Mouse (Mus musculus): Measurements from ENCODE around the gene Plek.

Gene Plek

DNA sequence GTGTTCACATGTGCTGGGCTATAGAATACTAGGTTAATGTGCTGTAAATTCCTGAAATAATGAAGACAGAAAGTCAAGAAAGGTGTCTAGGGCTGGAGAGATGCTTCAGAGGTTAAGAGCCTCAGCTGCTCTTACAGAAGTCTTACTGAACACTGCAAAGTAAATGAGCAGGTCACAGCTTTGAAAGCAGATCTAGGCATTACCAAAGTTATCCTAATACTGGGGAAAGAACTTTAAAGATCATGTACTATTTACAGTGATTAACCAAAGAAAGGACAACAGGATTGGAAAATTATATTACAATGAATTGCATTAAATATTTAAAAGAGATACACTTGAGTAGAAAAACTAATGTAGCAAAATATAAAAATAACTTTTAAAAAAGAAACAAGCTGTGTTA is 52.2 kb downstream of the Plek start:
- no peak for DNase-seq

GRCm38 (mm10) chr11:16999387-16999786 is 52.8 kb downstream of the Plek start:
- no peak for DNase-seq

GRCm38 (mm10) chr11:16997465-16997864 is 54.7 kb downstream of the Plek start:
- DNase-seq = no peak

DNA sequence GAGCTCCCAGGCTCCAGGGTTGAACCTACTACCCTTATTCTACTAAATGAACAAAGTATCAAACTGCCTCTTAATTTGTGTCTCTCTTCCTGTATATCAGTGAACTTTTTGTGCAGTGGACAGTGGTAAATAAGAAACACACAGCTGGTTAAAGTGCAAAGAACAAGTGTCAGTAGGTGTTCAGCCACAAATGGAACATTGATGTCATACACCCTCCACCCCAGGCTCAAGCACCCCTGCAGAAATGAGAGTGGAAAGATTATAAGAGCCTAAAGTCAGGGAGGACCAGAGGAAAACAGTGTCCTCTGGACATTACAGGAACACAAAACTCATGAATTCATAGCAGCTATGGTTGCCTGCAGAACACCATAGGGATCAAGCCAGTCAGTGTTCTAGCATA is 55.4 kb downstream of the Plek start:
- no peak for DNase-seq

DNA sequence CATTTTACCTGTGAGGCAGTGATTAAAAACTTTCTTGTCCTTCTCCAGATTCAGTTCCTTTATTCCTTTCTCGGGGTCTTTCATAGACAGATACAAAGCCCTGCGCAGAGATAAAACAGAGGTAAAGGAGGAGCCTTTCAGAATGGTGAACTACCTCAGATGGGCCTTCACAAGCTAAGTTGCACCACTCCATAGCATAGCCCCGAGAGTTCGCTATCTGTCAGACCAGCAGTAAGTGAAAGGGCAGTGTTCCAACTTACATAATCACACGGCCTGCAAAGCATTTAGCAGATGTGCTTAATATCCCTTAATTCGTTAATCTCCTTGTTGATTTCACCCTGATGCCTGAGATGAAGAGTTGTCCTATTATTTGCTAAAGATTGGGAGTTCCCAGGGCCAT is 59.3 kb downstream of the Plek start:
- DNase-seq = no peak

GRCm38 (mm10) chr11:16989885-16990284 is 62.3 kb downstream of the Plek start:
- no peak for DNase-seq

- no peak for DNase-seq
Observed at GRCm38 (mm10) chr11:16987745-16988328, 64.3 kb downstream of the Plek start.

DNA sequence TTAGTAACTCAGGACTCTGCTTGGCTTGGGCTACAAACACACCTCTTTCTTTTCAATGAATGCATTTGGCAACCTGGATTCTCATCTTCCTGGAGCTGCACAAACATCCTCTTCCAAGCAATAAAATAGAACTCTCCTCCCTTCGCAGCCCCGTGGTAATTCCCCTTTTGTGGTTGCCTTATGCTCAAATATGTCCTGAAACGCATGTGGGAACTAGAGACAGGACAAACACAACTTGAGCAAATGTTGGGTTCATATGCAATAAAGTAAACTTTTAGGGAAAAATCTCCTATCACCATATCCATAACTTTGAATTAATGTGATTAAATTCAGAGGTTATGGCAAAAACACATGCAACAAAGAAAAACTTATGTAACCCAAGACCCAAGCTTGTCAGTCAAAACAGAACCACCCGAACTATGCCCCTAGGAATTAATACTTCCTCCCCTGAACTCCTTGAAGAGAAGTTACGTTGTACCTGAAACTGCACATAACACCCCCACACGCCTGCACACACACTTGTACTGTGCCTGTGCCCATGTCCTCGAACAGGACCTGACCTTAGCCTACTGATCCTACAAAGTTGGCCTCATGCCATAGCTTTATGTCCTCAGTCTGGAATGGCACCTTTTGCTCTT is 65.5 kb downstream of the Plek start:
- DNase-seq = no peak

DNA sequence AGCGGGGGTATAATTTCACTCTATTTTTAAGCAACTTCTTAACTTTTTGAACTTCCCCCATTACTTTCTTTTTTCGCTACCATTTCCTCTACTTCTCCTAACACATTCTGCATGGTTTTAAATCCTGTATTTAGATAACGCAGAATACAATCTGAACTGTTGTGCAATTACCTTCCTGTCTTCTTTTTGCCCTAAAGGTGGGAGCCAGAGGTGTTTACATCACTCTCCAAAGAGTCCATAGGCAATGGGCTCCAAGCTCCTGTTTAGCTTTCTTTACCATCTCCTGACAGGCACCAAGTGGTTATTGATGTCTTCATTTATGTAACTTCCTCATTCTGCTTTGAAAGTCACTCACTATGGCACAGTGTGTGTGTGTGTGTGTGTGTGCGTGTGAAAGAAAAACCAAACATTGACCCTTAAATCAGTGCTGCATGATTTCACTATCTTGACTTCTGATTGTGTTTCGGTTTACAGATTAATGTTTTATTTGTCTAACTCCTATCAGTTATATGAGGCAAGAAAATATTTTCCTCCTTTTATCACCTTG is 73.9 kb downstream of the Plek start:
- no peak for DNase-seq

GRCm38 (mm10) chr11:16977611-16978010 is 74.6 kb downstream of the Plek start:
- no peak for DNase-seq

- no peak for DNase-seq
Observed at GRCm38 (mm10) chr11:16976937-16977336, 75.2 kb downstream of the Plek start.

- no peak for DNase-seq
Observed at GRCm38 (mm10) chr11:16973086-16973485, 79.1 kb downstream of the Plek start.

- no peak for DNase-seq
Observed at GRCm38 (mm10) chr11:16972027-16972426, 80.2 kb downstream of the Plek start.

DNA sequence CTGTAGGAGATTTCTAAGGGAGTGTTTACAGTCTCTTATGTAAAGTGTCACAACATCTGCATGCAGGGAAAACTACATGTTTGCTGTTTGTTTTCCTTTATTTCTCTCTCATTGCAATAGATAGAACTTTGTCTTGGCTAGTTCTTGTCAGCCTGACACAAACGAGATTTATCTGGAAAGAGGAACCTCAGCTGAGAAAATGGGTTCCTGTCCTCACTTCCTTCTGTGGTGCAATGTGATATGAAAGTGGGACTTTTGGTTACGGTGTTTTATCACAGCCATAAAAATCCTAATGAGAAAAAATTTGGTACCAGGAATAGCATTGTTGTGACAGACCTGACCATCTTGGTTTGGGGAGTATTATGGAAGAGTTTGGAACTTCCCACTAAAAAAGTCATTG is 82.5 kb downstream of the Plek start:
- no peak for DNase-seq

DNA sequence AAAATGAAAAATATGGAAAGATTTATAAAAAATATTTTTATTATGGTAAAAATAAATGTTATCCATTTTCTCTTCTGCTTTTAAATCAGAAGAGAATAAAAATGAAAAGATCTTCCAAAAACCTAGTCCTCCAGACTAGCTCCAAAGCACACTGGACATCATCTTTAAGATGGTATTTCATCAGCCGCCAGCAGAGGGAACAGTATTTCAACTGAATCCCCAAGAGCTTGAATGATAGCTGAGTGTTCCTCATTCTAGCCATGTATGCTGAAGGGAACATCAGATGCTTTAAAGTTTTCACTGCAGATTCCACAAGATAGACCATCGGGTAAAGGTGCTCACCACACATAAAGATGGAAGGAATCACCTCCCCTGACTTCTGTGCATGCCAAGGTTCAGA is 84.4 kb downstream of the Plek start:
- DNase-seq = no peak

DNA sequence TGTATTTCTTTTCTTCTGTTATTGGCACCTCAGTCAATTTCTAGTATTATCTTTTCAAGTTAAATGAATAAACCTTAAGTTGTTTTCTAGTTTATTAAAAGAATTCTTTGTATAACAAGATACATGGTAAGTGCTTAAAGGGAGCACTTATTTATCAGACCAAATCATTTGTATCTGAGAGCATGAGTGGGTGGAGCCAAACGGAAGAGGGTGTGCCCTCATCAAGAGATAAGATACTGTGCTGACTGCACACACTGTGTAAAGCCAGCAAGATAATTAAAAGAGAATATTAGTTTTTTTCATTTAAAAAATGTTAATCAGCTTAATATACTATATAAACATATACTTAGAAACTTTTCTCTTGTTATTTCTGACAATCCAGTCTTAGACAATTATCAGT is 93.7 kb downstream of the Plek start:
- DNase-seq = no peak

DNA sequence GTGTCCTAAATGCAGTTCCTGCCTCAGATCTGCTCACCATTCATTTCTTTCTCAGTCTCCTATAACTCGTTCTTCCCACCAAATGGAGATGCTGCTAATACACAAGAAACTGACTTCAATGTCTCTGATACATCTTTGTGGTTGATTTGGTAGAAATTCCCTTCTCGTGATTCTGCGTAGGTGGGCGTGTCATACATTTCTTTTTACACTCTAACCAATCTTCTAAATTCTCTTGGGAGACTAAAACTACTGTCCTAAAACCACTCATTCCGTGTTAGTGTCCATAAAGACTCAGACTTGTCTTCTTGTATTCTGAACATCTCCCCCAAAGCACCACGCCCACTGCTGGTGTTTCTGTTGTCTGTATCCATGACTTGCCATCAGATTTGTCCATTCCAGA is 95.2 kb downstream of the Plek start:
- no peak for DNase-seq

DNA sequence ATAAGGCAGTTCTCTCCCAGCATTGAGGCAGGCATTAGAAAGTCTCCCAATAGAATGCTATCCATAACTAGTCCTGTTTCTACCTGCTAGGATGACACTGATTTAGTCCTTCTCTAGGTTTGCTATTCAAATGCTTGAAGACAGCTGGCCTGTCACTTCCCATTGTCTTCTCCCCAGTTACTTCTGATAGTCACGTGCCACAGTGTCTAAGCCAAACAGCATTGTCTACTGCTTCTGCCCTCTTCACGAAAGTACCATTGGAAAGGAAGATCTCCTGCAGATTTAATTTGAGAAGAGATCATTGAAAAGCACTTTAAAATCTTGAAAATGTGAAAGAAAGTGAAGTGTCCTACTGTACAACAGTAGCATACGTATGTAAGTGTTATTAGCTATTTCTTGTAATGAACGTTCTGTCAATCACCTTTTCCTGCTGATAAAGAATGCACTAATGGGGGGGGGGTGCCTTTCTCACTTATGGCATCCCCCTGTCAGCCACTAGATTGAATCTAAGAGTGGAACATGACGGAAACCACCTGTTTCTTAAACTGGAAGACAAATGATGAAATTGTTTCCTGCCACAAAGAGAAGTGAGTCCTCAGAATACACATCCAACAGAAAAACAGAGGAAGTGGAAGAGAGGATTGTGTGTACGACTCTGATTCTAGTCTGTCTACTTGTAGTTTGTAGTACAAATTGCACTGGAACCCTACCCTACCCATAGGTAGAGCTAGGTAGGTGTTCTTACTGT is 95.9 kb downstream of the Plek start:
- no peak for DNase-seq

DNA sequence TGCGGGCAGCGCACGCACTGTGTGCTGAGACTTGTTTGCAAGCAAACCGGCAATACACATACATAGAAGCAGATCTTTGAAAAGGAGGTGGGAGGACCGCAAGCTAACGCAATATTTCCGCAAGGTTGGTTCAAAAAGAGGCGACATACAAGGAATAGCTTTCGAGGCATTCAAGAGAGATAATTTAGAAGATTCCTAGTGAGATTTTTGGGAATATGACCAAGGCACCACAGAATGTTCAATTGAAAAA is 100.5 kb downstream of the Plek start:
- DNase-seq = no peak

- peak; percentile 97 for DNase-seq
Observed at GRCm38 (mm10) chr11:16950976-16951760, 101.0 kb downstream of the Plek start, which contains the start of gene Fbxo48. Gene Fbxo48 (plus strand): TSS chr11:16951375.

DNA sequence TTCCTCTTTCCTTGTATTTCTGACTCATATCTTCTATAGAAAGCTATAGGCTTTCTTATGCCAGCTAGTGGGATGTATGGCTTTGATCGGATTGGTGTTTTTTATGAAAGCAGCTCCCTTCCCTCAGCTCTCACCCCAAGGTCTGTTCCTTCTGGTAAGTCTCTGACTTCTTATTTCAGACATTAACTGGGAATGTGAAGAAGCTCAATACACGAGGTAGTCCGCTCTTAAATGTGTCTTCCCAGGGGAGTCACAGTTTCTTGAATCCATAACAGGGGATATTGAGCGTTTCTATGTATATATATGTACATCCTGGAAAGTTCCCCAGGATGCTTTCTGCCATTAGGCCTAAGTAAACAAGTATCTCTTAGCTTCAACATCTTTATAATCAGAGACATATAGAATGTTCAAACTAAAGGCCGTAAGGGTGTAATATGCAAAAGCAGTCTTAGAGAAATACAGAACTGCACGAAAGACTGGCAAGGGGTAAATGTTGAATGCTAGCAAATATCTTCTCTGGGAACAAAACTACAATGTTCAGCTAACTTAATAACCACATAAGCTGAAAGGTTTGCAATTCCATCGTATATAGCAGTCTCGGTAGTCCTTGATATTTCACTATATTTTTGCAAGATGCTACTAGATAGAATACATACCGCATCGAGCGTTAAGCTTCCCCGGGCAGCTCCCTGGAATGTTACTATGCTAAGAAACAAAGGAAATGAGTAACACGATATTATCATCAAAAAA is 101.8 kb downstream of the Plek start:
- DNase-seq = no peak

GRCm38 (mm10) chr11:16948756-16949155 is 103.4 kb downstream of the Plek start:
- no peak for DNase-seq

GRCm38 (mm10) chr11:16943016-16943415 is 109.2 kb downstream of the Plek start:
- no peak for DNase-seq
